Mouse (Mus musculus) megakaryocyte, embryonic 14.5 days (primary cell): ENCODE data around the gene Cysltr2.

Experiments used
- FLI1 ChIP-seq: IDR thresholded peaks from 2 replicates; pipeline ENCODE4 v1.6.1; 2012; ENCODE audit warnings: low read length, inconsistent platforms, mixed read lengths
- GATA1 ChIP-seq: IDR thresholded peaks from 3 replicates; pipeline ENCODE4 v1.6.1; 2012; ENCODE audit warnings: mixed read lengths, low read length, inconsistent platforms, borderline replicate concordance

DNA sequence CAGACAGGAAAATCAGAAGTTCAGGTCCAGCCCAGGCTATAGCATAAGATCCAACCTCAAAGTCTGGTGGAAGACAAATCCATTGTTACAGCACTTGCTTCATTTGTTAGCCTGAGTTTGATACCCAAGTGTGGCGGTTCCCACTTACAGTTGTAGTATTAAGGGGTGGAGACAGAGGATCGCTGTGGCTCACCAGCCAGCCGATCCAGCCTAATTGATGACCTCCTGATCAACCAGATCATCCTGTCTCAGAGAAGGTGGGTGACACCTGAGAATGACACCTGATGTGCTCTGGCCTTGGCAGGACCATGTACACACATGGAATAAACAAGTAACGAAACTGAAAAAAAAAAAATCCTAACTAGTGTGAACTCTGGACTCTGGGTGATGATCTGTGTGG, 47.1 kb downstream of the Cysltr2 start:
- TF ChIP-seq GATA1: no peak
- no peak for TF ChIP-seq FLI1
